Mouse (Mus musculus) cortical plate, adult 2 months (tissue): ENCODE measurements around the gene Oxct2a.

Experiments
- CTCF ChIP-seq: fragments of 200-500 bp; IDR thresholded peaks from 2 replicates; pipeline ENCODE4 v1.5.1; 2011; ENCODE audit warnings: mild to moderate bottlenecking, control low read depth, low read length; ENCODE audit not compliant: insufficient read depth; ENCODE audit errors: extremely low read depth
- POLR2A ChIP-seq: fragments of 200-500 bp; IDR thresholded peaks from 2 replicates; pipeline ENCODE4 v1.6.1; 2011; ENCODE audit warnings: mild to moderate bottlenecking, low read length, control low read depth; ENCODE audit not compliant: insufficient read depth; ENCODE audit errors: extremely low read depth

DNA sequence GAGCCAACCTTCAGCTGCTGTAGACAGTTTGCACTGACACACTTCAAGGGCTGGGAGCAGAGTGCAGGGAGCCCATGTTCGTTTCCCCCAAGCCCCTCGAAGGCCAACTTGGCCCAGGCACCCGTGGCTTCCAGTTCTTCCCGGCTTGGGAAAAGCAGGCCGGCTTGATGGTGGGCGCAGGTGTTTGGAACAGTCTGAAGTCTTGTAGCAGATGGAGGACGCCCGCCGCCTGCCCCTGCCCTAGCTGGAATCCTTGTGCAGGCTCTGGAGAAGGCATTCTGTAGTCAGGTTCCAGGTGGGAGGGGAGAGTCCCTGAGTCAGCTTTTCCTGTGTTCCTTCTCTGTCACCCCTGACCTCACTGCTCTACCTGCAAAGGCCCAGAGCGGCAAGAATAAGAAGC lies 16.4 kb downstream of the Oxct2a start:
- no peak for TF ChIP-seq CTCF
- TF ChIP-seq POLR2A, result no peak
